Mouse (Mus musculus) CD4-positive, CD25-positive, alpha-beta regulatory T cell, adult 2 months (primary cell): ENCODE results near the gene Rcsd1.

Source experiments
- DNase-seq: peaks from one replicate; pipeline ENCODE4 v3.0.0-alpha.2; 2012; ENCODE audit warnings: low read depth, low spot score

Rcsd1 gene

DNA sequence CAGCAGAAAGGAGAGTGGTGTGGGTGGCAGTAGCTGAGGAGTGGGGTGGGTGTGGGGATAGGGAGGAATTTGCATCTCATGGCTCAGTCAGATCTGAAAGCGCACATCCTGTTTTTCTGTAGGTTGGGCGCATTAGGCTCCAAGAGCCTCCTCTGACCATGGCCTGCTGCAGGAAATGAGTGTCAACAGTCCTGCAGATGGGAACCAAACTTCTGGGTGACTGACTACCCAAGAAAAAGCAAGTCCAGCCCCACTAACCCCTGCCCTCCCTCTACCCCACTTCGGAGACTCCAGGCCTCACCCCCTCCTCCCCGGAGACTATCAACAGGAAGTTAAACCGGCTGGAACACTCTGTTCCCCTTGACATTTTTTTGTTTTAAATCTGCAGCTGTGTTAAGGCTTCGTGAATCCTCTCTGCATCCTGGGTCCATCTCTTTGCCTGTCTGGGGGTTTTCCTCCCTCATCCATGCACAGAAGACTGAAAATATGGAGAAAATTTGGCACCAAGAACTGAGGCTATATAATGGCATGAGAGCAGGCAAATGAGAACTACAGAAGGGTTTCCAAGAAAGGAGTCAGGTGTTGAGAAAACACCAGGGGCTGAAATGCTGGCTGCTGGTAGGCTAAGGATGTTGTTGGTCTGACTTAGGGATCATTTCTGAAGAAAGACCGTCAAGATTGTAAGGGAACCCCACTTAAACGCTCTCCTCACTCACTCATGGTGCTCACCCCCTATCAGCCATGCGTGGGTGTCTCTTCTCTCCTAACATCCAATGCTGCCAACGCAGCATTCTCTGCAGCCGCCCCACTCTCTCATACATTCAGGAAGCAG lies 8.4 kb upstream of the Rcsd1 start:
- DNase-seq: peak; percentile 68

DNA sequence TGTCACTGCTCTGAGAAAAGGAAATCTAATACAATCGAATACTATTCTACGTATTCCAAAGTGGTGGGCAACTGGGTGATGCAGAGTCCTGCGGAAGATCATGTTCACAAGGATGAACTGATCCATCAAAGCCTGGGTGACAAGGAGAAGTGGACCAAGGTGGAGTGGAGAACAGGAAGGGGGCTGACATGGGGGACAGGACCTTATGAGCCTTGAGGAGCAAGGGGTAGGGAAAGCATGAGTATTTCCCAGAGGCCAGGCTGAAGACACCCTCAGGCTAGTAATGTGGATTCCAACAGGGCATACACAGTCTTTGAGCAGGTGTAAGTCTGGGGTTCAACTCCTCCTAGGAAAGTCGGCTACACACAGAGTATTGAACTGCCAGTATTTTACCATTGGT lies 6.9 kb upstream of the Rcsd1 start:
- DNase-seq: no peak

- DNase-seq: no peak
Observed at GRCm38 (mm10) chr1:165713798-165714197, 4.2 kb upstream of the Rcsd1 start.

GRCm38 (mm10) chr1:165711914-165712313 lies 2.4 kb upstream of the Rcsd1 start:
- peak; percentile 58 for DNase-seq

DNA sequence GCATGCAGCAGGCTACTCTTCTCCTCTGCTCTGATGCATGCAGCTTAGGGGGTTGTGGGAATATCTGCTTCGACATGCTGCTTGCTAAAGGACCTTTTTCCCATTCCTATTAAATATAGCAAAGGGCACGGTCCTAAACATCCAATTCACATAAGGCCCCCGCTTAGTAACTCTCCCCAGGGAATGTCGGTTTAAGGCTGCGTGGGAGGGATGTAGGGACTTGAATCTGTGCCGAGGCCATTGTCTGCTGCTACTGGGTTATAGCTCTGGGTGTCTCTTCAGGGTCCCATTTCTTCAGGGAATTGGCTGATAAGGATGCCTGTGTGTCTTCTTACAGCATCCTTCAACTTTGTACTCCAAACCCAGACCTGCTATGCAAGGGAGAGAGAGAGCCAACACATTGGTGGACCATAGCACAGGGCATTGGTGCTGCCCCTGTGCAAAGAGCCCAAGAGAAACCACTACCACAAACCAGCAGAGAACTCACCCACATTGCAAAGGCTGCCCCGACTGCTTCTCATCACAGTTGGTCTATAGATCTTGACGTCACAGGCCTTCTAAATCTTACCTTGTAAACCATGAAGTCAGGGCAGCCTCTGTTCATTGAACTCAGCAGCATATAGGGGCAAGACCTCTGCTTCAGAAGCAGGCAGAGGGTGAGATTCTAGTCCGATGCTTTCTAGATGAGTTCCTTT lies 724 bp downstream of the Rcsd1 start:
- peak; percentile 61 for DNase-seq

- DNase-seq: peak; percentile 70
Observed at GRCm38 (mm10) chr1:165707640-165708322, 1.8 kb downstream of the Rcsd1 start.

- DNase-seq: peak; percentile 46
Observed at GRCm38 (mm10) chr1:165707241-165707639, 2.3 kb downstream of the Rcsd1 start.

DNA sequence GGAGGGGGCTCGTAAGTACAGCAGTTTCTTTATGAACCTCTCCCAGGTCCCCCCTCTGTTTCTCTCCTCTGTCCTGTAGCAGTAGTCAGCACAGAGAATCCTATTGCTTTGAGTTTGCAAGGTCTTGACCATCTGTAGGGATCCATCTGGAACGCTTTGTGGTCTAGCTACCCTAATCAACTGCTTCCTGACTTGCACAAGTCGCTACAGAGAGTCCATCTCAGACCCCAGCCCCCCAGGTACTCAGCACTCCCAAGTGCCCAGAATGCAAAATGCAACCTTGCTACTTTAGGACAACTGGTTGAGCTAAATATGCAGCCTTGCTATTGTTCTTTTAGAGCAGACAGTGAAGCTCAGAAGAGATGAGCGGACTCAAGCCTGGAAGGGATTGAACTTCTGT lies 3.1 kb downstream of the Rcsd1 start:
- DNase-seq: no peak

- peak; percentile 54 for DNase-seq
Observed at GRCm38 (mm10) chr1:165705868-165706348, 3.6 kb downstream of the Rcsd1 start.

- peak; percentile 44 for DNase-seq
Observed at GRCm38 (mm10) chr1:165705368-165705767, 4.2 kb downstream of the Rcsd1 start.

DNA sequence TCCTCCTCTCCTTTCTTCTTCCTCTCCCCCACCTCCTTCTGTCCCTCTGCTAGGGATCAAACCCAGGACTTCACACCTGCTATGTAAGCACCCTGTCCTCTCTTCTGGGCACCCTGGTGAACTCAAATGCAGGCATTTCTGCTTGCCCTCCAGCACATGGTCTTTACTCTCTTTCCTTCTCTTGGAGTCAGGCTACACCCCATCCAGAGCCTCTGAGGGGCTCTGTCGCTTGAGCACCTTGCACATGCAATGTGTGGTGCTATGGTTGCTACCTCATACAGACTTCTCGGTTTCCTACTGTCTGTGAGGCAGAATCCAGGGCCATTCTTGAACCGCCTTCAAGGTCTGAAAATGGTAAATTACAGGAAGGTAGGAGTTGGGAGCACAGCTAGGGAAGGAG lies 4.7 kb downstream of the Rcsd1 start:
- no peak for DNase-seq

- DNase-seq: no peak
Observed at GRCm38 (mm10) chr1:165702221-165703031, 7.1 kb downstream of the Rcsd1 start.

GRCm38 (mm10) chr1:165701562-165701961 lies 8.0 kb downstream of the Rcsd1 start:
- peak; percentile 48 for DNase-seq

- DNase-seq: peak; percentile 81
Observed at GRCm38 (mm10) chr1:165700933-165701518, 8.5 kb downstream of the Rcsd1 start.

GRCm38 (mm10) chr1:165700376-165700815 lies 9.2 kb downstream of the Rcsd1 start:
- peak; percentile 75 for DNase-seq

DNA sequence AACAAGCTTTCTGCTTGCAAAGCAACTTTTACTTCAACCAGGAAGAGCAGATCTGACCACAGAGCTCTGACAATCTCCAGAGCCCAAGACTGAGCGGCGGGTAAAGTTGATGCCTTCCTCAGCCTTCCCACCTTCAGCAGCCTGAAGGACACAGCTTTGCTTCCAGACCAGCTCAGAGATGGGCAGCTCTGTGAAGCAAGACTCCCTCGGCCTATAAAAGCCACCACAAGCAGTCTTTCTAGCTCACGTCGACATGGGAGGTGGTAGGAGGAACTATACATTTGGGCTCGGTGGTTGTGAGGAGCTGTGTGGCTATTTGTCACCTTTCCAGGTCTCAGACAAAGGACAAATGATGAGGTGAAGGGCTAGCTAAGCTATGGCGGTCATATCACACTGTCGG lies 11.9 kb downstream of the Rcsd1 start:
- DNase-seq: no peak

GRCm38 (mm10) chr1:165696870-165697269 lies 12.7 kb downstream of the Rcsd1 start:
- no peak for DNase-seq

DNA sequence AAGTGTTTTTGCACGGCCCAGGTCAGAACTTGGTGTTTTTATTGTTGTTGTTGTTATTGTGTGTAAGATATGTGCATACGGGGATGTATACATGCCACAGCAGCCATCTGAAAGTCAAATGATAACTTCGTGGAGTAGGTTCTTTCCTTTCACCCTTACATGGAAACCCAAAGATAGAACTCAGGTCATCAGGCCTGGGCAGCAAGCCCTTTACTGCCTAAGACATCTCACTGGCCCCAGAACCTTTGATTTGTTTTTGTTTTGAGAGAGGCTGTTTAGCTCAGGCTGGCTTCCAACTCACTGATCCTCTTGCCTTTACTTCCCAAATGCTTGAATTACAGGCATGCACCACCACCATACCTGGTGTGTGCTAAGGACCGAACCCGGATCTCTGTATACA lies 13.5 kb downstream of the Rcsd1 start:
- no peak for DNase-seq

DNA sequence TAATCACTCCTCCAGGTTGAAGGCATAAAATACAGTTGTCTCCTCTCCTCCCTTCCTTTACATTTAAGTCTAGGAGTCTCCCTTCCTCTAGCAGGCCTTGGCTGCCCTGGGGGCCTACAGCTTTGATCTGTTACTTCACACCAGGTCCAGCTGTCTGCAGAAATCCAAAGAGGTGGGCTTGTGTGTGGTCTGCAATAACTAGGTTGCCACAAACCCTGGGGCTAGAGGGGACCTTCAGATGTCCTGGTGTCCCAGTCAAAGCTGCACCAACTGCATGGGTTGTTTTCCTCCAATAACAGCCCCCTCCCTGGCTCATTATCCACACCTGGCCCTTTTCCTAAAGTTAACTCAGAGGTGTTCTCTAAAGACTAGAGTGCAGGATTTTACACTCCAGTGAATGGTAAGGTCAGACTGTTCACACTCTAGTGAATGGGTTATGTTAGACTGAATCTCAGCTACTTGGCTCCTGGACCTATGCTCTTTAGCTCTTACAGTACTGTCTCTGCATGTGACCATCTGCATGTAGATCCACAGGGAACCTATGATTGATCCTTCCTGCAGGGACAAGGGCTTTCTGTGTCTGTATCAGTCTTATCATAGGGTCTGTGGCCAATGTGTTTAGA lies 14.1 kb downstream of the Rcsd1 start:
- no peak for DNase-seq

DNA sequence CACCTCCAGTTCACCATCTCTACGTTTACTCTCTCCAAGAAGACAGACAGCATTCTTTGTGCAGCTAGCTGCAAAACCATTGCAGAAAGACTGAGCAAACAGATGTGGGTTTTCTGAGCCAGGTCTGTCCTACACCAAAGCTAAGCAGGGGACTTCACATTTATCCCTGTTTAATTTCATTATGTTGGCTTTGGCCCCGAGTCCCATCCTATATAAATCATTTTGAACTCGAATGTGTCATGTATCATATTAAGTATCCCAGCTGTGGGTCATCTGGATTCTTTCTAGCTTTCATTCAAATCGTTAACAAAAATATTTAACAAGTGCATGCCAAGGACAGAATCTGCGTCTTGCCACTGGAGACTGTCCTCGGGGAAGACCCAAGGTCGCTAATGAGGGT lies 15.7 kb downstream of the Rcsd1 start:
- no peak for DNase-seq
